Comparison of ENCODE assay signal across 25 mouse cellular contexts in the genomic region with DNA sequence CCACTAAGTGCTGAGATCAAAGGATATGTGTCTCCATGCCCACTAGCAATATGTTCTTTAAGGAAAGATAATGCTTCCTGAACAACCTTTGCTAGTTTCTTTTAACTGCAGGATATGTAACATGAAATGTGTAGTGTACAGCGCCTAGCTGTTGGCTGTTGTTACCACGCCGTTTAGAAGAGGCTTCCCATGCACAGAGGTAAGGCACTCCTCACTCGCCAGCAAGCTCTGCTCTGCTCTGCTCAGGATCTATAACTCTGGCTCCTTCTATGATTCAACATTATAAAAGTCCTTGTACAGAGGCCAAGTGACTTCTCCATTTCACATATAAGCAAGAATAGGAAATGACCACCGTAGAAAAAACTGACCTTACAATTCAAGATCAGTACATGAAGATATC.
"Had no signal": no experiment of that assay in that cellular context is flagged by ENCODE, and none has a peak within 500 bp of the region (broad histone marks: within the 10 kb centered on the region; RNA-seq: fewer than 3 reads in every experiment).

No protein-coding gene starts in this region.

- H3K4me1 ChIP-seq: hindbrain, embryonic 15.5 days; limb, embryonic 10.5 days; limb, embryonic 12.5 days had no signal

- H3K9me3 ChIP-seq: heart, embryonic 10.5 days; heart, embryonic 13.5 days; heart, embryonic 15.5 days; hindbrain, embryonic 13.5 days; hindbrain, embryonic 15.5 days; limb, embryonic 10.5 days; limb, embryonic 12.5 days; liver, embryonic 13.5 days had no signal

- DNase-seq: gastrocnemius, adult 2 months; gastrocnemius, postnatal 10 days; gastrocnemius, postnatal 25 days; heart, adult 18-20 months; heart, postnatal 14 days; heart, postnatal 36 days; kidney, adult 18-20 months; kidney, adult 8-10 months; kidney, postnatal 10 days; kidney, postnatal 25 days; kidney, postnatal 4 days; liver; liver, embryonic 13.5 days had no signal

- H3K4me2 ChIP-seq: heart, embryonic 13.5 days; heart, embryonic 15.5 days; hindbrain, embryonic 13.5 days; hindbrain, embryonic 15.5 days; limb, embryonic 12.5 days; liver, embryonic 11.5 days; liver, embryonic 13.5 days had no signal

- H3K27me3 ChIP-seq: heart, embryonic 13.5 days; heart, embryonic 15.5 days; hindbrain, embryonic 13.5 days; hindbrain, embryonic 15.5 days; limb, embryonic 12.5 days; liver, embryonic 13.5 days had no signal

- H3K4me3 ChIP-seq: gastrocnemius, adult 2 months; heart, embryonic 10.5 days; heart, embryonic 13.5 days; heart, embryonic 15.5 days; hindbrain, embryonic 13.5 days; hindbrain, embryonic 15.5 days; layer of hippocampus, adult 2 months; left cerebral cortex, adult 2 months; limb, embryonic 10.5 days; limb, embryonic 12.5 days; liver, embryonic 13.5 days had no signal

- ATAC-seq: hindbrain, postnatal 0 days; intestine, postnatal 0 days had no signal

- H3K27ac ChIP-seq: gastrocnemius, adult 2 months; heart, embryonic 10.5 days; heart, embryonic 15.5 days; hindbrain, embryonic 13.5 days; hindbrain, embryonic 15.5 days; hindbrain, postnatal 0 days; left cerebral cortex, adult 2 months; limb, embryonic 10.5 days; limb, embryonic 12.5 days; liver, embryonic 13.5 days had no signal

- H3K9ac ChIP-seq: heart, embryonic 13.5 days; heart, embryonic 15.5 days; hindbrain, embryonic 13.5 days; hindbrain, embryonic 15.5 days; limb, embryonic 12.5 days; liver, embryonic 13.5 days had no signal
